Mouse (Mus musculus) E14TG2a.4 (cell line): ENCODE data around the gene Haao.

Experiments
- CTCF ChIP-seq: conservative IDR thresholded peaks from 2 replicates; pipeline ENCODE4 v1.5.1; 2014; ENCODE audit warnings: low read length
- NANOG ChIP-seq: IDR thresholded peaks from 2 replicates; pipeline ENCODE4 v1.6.1; 2014; ENCODE audit warnings: borderline replicate concordance, low read length, mixed read lengths
- POU5F1 ChIP-seq: IDR thresholded peaks from 2 replicates; pipeline ENCODE4 v1.6.1; 2014; ENCODE audit warnings: low read length, borderline replicate concordance

DNA sequence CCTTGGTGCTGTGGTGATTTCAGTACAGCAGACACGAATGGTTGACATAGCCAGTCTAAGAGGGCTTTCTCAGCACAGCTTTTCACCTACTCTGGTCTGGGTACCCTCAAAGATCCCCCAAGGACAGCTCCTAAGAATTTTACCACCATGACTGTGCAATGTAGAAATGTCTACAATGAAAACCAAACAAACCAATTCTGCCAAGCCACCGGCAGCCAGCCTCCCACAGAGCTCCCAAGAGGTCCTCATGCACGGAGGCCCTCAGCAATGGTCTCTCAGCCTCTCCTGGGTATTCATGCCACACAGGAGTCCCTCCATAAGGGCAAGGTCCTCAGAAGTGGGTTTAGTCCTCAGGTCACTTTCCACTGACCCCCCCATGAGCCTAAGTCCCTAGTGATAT, 38.6 kb upstream of the Haao start:
- TF ChIP-seq CTCF (no peak), POU5F1 (no peak), NANOG (no peak)
